Mouse (Mus musculus) embryonic fibroblast, embryonic 13.5 days (primary cell): Measurements from ENCODE around the gene Hoxb8.

Experiments used
- CTCF ChIP-seq: IDR thresholded peaks from 2 replicates; pipeline ENCODE4 v1.5.1; 2011; ENCODE audit warnings: mild to moderate bottlenecking, control low read depth, low read length, moderate library complexity, borderline replicate concordance; ENCODE audit not compliant: insufficient read depth
- POLR2A ChIP-seq: IDR thresholded peaks from 2 replicates; pipeline ENCODE4 v1.6.1; 2011; ENCODE audit warnings: low read depth, mild to moderate bottlenecking, control low read depth, low read length, moderate library complexity

DNA sequence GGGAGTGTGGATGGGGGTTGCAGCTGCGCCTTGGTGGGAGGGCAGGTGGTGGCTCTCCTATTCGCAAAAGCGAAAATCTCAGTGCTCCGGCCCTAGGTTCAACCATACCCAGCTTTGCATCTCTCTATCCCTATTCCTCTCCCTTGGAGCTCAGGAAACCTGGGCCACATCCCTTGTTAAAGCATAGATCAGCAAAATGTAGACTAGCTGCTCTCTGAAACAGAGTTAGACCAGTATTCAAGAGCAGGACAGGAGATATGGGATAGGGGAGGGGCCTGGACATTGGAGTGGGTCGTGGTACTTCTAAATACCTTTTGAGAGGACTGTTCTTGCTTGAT lies 33.6 kb downstream of the Hoxb8 start:
- TF ChIP-seq CTCF (no peak), POLR2A (no peak)
